Mouse (Mus musculus) G1E (cell line): ENCODE results near the gene Cblb.

Experiments used
- CTCF ChIP-seq: IDR thresholded peaks from 2 replicates; pipeline ENCODE4 v1.5.1; 2012; ENCODE audit warnings: low read depth, low read length, inconsistent platforms, mixed read lengths
- GATA1 ChIP-seq: IDR thresholded peaks from 2 replicates; pipeline ENCODE4 v1.6.1; 2012; ENCODE audit warnings: borderline replicate concordance, low read length, inconsistent platforms, mixed read lengths

DNA sequence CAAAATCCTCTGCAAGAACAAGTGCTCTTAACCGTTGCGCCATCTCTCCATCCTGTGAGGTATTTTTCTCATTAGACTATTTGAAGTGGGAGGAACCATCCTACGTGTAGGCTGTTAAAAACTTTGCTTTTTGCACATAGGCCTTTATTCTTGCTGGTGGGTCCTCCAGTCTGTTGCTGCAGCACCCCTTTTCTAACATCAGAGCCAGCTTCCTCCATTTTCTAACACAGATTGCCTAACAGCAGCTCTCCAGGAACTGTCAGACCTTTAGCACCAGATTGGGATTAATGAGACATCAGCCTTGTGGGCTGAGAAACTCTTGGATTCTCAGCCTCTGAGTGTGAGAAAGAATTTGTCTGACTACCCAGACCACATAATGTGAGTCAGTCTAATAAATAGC lies 2.0 kb upstream of the Cblb start:
- no peak for TF ChIP-seq CTCF
- TF ChIP-seq GATA1 = no peak
